Mouse (Mus musculus) olfactory bulb, adult 2 months (tissue): ENCODE results near the gene Foxp1.

ENCODE experiments used
- CTCF ChIP-seq: fragments of 200-500 bp; IDR thresholded peaks from 2 replicates; pipeline ENCODE4 v1.5.1; 2012; ENCODE audit warnings: low read depth, mild to moderate bottlenecking, low read length, moderate library complexity; ENCODE audit not compliant: insufficient read depth
- POLR2A ChIP-seq: fragments of 200-500 bp; IDR thresholded peaks from 2 replicates; pipeline ENCODE4 v1.6.1; 2012; ENCODE audit warnings: mild to moderate bottlenecking, low read depth, low read length, moderate library complexity; ENCODE audit not compliant: insufficient read depth

DNA sequence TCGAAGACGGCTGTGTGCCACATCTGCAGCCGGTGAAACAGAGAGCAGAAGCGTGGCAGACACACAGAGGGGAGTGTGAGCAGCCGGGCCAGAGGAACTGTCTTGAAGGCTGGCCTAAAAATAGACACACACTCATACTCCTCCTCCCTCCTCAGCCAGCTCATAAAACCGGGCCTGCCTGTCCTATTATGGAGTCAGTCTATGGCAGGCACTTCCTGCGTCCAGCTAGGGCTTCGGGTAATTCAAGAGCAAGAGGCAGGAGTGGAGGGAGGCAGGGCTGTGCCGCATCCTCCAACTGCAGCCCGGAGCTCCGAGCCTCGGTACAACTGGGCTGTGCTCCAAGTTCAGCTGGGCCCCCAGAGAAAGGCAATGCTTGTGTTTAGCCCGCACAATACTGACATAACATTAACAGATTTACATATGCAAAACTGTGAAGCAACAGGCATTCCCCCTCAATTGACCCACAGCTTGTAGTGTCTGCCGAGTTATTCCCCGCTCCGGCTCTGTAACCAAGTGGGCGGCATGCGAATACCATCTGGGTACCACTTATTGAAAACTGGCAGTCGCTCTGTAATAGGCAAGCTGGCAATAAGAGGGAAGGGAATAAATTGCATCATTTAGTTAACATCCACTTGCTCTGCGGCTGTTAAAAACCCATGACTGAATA lies 37.2 kb downstream of the Foxp1 start:
- TF ChIP-seq CTCF (no peak), POLR2A (no peak)
